Mouse (Mus musculus) ES-Bruce4 (cell line): ENCODE measurements around the gene Gemin7.

Source experiments
- EP300 ChIP-seq: IDR thresholded peaks from 2 replicates; pipeline ENCODE4 v1.6.1; 2011; ENCODE audit warnings: low read depth, low read length; ENCODE audit not compliant: insufficient read depth
- POLR2A ChIP-seq: IDR thresholded peaks from one replicate; pipeline ENCODE4 v1.8.1; 2011; ENCODE audit warnings: low read length; ENCODE audit not compliant: insufficient read depth

DNA sequence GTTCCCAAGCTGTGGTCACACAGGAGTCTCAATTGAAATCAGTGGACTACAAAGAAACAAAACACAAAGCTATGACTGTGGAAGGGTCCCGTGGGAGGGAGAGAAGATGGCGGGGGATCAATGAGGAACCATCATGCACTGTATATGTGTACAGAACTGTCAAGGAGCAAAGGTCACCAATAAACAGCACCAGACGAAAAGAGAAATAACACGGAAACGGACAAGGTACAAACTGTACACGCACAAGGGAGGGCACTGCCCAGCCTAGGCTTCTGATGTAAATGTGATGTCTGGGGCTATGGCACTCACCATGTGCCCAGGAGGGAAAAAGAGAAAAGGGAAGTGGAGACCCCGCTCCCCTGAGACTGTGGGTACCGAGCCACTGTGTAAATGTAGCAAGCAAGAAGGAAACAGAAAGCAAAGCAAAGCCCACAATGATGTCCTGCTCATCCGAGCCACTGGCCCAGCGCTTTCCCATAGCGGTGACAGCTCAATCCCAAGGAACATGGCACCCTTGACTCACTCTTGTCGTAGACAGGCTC lies 37.7 kb upstream of the Gemin7 start:
- TF ChIP-seq POLR2A (no peak), EP300 (no peak)
